Mouse (Mus musculus): ENCODE measurements around the gene Crip3.

Gene Crip3

GRCm38 (mm10) chr17:46428761-46429414, at the start of gene Crip3:
Gene Crip3, plus strand, starts transcription at chr17:46428926.
- in situ Hi-C loops (cut with MboI, MseI) = no loop called here

DNA sequence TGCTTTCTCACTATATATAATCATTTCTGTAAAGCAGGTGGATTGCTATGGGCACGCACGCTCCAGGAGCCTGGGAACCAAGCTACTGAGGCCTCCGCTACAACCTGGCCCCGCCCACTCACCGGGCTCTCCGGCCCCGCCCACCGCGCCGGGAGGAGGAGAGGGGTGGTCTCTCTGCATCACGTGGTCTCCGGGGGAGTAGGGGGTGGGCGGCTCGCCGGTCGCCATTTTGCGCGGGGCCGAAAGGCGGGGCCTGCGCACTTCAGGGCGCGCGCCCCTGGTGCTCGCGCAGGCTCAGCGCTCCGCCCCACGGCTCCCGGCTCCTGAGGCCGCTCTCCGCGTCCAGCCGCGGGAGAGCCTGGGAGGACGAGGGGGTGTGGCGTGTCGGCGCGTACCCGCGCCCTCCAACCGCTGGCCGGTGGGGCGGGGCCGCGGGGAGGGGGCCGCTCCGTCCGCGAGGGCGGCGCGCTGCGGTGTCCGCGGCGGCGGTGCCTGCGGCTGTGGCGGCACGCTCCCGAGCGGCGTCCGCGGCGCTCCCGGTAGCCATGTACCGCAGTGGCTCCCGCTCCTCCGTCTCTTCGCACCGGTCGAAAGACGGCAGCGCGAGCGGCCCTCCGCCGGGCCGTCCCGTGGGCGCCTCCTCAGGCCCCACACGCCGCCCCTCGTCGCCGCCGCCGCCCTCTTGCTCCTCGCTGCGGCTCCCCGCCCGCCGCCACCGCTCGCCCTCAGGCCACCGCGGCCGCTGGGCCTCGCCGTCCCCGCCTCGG, 45.2 kb upstream of the Crip3 start, which contains the start of gene Zfp318:
TSS of gene Zfp318 (plus strand) at position 438 of the 767 bp plus-strand sequence.
- in situ Hi-C loops (cut with MboI, MseI) = no loop called here

DNA sequence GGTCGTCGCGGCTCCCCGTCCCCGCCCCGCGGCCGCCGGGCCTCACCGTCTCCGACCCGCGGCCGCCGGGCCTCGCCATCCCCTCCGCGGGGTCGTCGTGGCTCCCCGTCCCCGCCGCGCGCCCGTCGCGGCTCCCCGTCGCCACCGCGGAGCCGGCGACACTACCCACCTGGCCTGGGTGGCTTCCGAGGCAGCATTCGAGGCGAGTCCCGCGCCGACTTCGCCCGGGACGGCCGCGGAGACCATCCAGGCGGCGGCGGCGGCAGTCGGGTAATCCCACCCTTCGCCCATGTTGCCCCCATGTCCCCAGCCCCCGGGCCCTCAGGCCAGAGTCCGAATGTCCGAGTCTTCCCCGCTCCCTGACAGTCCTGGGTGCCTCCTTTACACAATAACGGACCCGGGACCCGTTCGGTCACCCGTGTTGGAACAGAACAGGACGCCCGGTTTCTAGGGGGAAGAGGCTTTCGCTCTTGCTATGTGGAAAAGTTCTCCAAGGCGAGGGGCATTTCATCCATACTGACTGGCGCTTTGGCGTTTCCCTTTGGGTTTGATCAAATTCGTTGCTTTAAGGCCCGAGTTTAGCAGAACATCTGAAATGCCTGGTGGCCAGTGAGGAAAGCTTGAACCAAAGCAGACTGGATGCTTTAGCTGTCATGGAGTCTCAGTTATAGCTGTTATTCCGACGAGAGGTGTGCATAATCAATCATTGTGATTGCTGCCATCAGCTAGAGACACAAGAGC, 44.5 kb upstream of the Crip3 start:
- in situ Hi-C loops (cut with MboI, MseI) = no loop called here

DNA sequence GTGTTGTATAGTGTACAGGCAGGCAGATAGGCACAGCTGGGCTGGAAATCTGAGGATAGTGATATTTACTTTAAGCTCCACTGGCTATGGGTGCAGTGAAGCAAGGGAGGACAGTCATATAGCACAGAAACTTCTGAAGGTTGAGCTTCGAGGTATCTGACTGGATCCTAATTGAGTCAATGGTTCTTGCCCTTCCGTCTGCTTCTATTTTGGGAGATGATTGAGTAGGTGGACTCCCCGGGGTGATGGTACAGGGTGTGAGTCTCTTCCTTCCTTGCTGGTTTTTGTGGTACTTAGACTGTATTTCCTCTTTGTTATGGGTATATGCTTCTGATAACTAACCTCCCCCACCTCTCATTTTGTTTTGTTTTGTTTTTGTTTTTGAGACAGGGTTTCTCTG, 40.5 kb upstream of the Crip3 start:
- in situ Hi-C loops (cut with MboI, MseI) = no loop called here

DNA sequence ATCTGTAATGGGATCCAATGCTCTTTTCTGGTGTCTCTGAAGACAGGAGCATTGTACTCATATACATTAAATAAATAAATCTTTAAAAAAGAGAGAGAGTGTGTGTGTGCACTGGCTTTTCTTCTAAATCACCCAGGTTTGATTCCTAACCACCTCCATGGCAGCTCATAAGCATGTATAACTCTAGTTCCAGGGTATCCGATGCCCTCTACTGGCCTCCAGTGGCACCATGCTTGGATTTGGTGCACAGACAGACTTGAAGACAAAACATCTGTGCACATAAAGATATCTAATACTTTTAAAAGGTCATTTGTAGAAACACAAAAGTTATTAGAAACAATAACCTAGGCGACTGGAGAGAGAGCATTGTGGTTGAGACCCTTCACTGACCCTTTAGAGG, 35.7 kb upstream of the Crip3 start:
- in situ Hi-C loops (cut with MboI, MseI) = loop anchor here (5.0 kb wide), 1 partner anchor 56 kb away; no protein-coding TSS in a partner anchor

GRCm38 (mm10) chr17:46394631-46395030, 34.1 kb upstream of the Crip3 start:
- in situ Hi-C loops (cut with MboI, MseI) = loop anchor here (5.0 kb wide), 1 partner anchor 57 kb away; no protein-coding TSS in a partner anchor

DNA sequence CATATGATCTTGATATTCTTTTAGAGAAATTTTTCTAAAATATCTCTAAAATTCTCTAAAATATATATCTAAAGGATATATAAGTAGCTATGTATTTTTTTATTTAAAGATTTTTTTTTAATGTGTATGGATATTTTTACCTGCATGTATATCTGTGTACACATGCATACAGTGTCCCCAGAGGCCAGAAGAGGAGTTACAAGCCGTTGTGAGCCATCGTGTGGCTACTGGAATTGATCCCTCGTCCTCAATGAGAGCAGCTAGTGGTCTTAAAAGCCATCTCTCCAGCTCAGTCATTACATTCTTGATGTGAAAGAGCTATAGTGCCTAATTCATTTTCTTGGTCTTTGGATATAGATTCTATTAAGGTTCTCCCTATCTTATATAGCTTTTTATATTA, 20.2 kb upstream of the Crip3 start:
- in situ Hi-C loops (cut with MboI, MseI) = no loop called here

DNA sequence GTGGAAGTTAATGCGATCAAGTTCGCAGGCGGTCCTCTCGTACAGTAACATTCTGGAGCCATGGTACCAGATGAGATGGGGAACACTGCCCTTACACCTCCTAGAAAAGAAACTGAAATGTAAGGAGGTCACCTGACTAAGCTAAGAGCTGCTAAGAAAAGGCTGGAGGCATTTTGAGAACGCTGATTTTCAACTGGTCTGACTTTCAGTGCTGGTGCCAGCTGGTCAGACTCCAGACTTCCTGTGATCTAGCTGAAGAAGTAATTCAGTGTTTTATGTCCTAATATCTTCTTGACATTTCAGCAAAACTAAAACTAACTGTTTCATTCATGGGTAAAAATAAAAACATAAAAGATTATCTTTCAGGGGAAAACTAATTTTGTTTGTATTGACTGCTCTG, 10.1 kb upstream of the Crip3 start:
- in situ Hi-C loops (cut with MboI, MseI) = no loop called here

DNA sequence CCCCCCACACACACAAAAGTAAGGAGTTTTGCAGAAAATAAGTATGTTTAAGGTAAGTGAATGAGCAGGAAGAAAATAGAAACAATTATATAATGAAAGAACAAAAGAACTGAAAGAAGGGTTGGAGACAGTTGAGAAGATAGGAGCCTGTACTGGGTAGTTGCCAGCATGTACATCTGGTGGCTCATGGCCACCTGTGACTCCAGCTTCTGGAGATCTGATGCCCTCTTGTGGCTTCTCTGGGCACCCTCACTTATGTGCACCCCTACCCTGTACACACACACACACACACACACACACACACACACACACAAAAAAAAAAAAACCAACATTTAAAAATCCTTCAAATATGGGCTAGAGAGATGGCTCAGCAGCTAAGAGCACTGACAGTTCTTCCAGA, 9.0 kb upstream of the Crip3 start:
- in situ Hi-C loops (cut with MboI, MseI) = no loop called here

GRCm38 (mm10) chr17:46426496-46426895, 2.2 kb upstream of the Crip3 start:
- in situ Hi-C loops (cut with MboI, MseI) = no loop called here

- in situ Hi-C loops (cut with MboI, MseI) = no loop called here
Measured at GRCm38 (mm10) chr17:46433627-46434026, 4.9 kb downstream of the Crip3 start.

- in situ Hi-C loops (cut with MboI, MseI) = loop anchor here (5.0 kb wide), 1 partner anchor 75 kb away; no protein-coding TSS in a partner anchor
Measured at GRCm38 (mm10) chr17:46436672-46437366, 8.1 kb downstream of the Crip3 start.

- in situ Hi-C loops (cut with MboI, MseI) = loop anchor here (5.0 kb wide), 1 partner anchor 74 kb away; no protein-coding TSS in a partner anchor
Measured at GRCm38 (mm10) chr17:46438298-46438873, 9.7 kb downstream of the Crip3 start, which contains the start of gene Slc22a7. Gene Slc22a7, minus strand, starts transcription at chr17:46438457.

- in situ Hi-C loops (cut with MboI, MseI) = loop anchor here (5.0 kb wide), 1 partner anchor 73 kb away; no protein-coding TSS in a partner anchor
Measured at GRCm38 (mm10) chr17:46439176-46439575, 10.4 kb downstream of the Crip3 start.

DNA sequence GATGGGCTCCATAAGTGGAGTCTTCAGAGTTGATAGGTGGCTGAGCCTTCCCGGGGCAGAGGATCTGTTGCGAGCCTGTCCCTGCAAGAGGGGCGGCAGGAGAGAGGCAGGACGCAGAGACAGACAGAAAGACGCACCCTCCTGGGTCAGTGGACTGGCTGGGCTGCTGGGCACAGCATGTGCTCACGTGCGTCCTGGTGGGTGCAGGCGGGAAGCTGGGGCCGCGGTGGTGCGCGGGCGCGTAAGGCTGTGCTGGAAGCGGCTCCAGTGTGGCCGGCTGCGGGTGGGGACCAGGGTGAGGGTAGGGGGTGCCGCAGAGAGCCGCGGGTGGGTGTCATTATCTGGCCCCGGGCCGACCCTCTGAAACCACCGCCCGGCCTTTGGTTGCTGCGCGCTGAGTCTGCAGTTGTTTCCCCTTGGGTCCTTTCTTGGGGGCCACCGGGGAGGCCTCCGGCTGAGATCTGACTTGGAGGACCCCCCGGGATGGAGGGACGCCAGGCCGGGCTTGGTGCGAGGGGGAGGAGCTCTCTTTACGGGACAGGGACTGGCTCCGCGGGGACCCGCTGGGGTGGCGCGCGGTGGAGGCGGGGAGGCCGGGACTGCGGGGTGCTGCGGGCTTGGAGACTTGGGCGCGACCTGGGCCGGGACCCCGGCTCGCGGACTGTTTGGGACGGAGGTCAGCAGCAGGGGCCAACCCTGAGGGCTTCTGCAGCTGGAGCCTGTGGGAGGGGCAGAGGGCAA, 16.3 kb downstream of the Crip3 start:
- in situ Hi-C loops (cut with MboI, MseI) = no loop called here

DNA sequence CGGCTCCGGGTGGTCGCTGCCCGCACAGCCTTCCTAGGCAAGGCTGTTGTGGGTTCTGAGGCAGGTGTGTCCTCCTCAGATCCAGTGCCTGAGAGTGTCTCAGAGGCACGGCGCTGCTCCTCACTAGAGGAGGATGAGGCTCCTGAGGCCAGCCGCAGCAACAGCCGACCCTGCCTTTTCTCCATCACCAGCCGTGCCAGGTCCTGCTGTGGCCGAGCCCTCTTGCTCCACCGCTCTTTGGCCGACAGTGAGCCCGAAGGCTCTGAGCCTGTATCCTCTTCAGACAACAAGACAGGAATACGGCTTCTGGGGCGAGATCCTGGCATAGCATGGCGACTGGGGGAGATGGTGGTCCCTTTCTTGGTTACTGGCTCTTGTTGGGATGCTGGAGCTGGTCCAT, 17.5 kb downstream of the Crip3 start:
- in situ Hi-C loops (cut with MboI, MseI) = no loop called here

DNA sequence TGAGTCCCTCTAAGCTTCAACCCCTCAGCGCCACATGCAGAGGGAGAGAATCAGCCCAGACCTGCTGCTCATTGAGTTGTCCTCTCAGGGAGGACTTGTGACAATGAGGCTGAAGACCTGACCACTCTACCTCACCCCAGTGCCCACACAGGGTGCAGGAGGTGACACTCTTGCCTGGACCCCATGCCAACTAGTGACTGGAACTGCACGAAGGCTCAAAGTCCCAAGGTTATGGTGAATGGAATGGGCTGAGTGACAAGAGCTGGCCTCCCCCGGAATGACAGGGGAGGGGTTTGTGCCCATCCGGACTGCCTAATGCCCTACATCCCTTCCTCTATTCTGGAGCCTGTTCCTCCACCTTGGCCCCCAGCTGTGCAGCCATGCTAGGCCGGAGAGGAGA, 24.0 kb downstream of the Crip3 start:
- in situ Hi-C loops (cut with MboI, MseI) = loop anchor here (5.0 kb wide), 1 partner anchor 40 kb away; no protein-coding TSS in a partner anchor

- in situ Hi-C loops (cut with MboI, MseI) = loop anchor here (5.0 kb wide), 1 partner anchor 39 kb away; no protein-coding TSS in a partner anchor
Measured at GRCm38 (mm10) chr17:46453302-46453948, 24.7 kb downstream of the Crip3 start.

- in situ Hi-C loops (cut with MboI, MseI) = loop anchor here (5.0 kb wide), 1 partner anchor 38 kb away; no protein-coding TSS in a partner anchor
Measured at GRCm38 (mm10) chr17:46453970-46454411, 25.3 kb downstream of the Crip3 start.
